Mouse (Mus musculus): Measurements from ENCODE around the gene Bicd1. TPM values are rescaled to one million over a fixed set of nuclear protein-coding genes. Genes with fewer than 3 reads are reported as not detected.
"Not testable (repeated sequence)": the region's sequence is repeated elsewhere in the genome, so short reads cannot be mapped to it uniquely, and the experiment has no call there.

Bicd1 gene
- total RNA-seq (2021) = under 1 TPM; 0.59 to 0.74 TPM
- long read RNA-seq, experiment 1 = 0 reads
- long read RNA-seq, experiment 2 = 0 reads

- peak; percentile 32 for DNase-seq (ENCODE audit: low spot score)
Measured at GRCm38 (mm10) chr6:149408833-149409332, at the start of gene Bicd1. Gene Bicd1, plus strand, starts transcription at chr6:149408886.

GRCm38 (mm10) chr6:149362533-149362932, 46.2 kb upstream of the Bicd1 start:
- not testable (repeated sequence) for DNase-seq (ENCODE audit: low spot score)

GRCm38 (mm10) chr6:149365975-149366374, 42.7 kb upstream of the Bicd1 start:
- not testable (repeated sequence) for DNase-seq (ENCODE audit: low spot score)

- no peak for DNase-seq (ENCODE audit: low spot score)
Measured at GRCm38 (mm10) chr6:149366403-149366802, 42.3 kb upstream of the Bicd1 start.

GRCm38 (mm10) chr6:149374986-149375457, 33.7 kb upstream of the Bicd1 start:
- DNase-seq (ENCODE audit: low spot score) = peak; percentile 84

GRCm38 (mm10) chr6:149383531-149383930, 25.2 kb upstream of the Bicd1 start:
- DNase-seq (ENCODE audit: low spot score) = no peak

GRCm38 (mm10) chr6:149386389-149386788, 22.3 kb upstream of the Bicd1 start:
- DNase-seq (ENCODE audit: low spot score) = no peak

GRCm38 (mm10) chr6:149389626-149390025, 19.1 kb upstream of the Bicd1 start:
- not testable (repeated sequence) for DNase-seq (ENCODE audit: low spot score)

GRCm38 (mm10) chr6:149399396-149399795, 9.3 kb upstream of the Bicd1 start:
- no peak for DNase-seq (ENCODE audit: low spot score)

- no peak for DNase-seq (ENCODE audit: low spot score)
Measured at GRCm38 (mm10) chr6:149409341-149409740, 655 bp downstream of the Bicd1 start.

- DNase-seq (ENCODE audit: low spot score) = no peak
Measured at GRCm38 (mm10) chr6:149409845-149410244, 1.2 kb downstream of the Bicd1 start.

- DNase-seq (ENCODE audit: low spot score) = no peak
Measured at GRCm38 (mm10) chr6:149413256-149413655, 4.6 kb downstream of the Bicd1 start.

GRCm38 (mm10) chr6:149424748-149425147, 16.1 kb downstream of the Bicd1 start:
- no peak for DNase-seq (ENCODE audit: low spot score)

GRCm38 (mm10) chr6:149439140-149439539, 30.5 kb downstream of the Bicd1 start:
- no peak for DNase-seq (ENCODE audit: low spot score)

- no peak for DNase-seq (ENCODE audit: low spot score)
Measured at GRCm38 (mm10) chr6:149442884-149443283, 34.2 kb downstream of the Bicd1 start.

- DNase-seq (ENCODE audit: low spot score) = no peak
Measured at GRCm38 (mm10) chr6:149445854-149446253, 37.2 kb downstream of the Bicd1 start.

- DNase-seq (ENCODE audit: low spot score) = no peak
Measured at GRCm38 (mm10) chr6:149457324-149457723, 48.6 kb downstream of the Bicd1 start.

GRCm38 (mm10) chr6:149460971-149461370, 52.3 kb downstream of the Bicd1 start:
- no peak for DNase-seq (ENCODE audit: low spot score)

- no peak for DNase-seq (ENCODE audit: low spot score)
Measured at GRCm38 (mm10) chr6:149471477-149471876, 62.8 kb downstream of the Bicd1 start.

- not testable (repeated sequence) for DNase-seq (ENCODE audit: low spot score)
Measured at GRCm38 (mm10) chr6:149472441-149472840, 63.8 kb downstream of the Bicd1 start.

- not testable (repeated sequence) for DNase-seq (ENCODE audit: low spot score)
Measured at GRCm38 (mm10) chr6:149481868-149482267, 73.2 kb downstream of the Bicd1 start.

GRCm38 (mm10) chr6:149494662-149495061, 86.0 kb downstream of the Bicd1 start:
- DNase-seq (ENCODE audit: low spot score) = no peak

- no peak for DNase-seq (ENCODE audit: low spot score)
Measured at GRCm38 (mm10) chr6:149495925-149496324, 87.2 kb downstream of the Bicd1 start.
